Mouse (Mus musculus) MEL (cell line): ENCODE data around the gene Rxfp2. TPM values are rescaled to one million over a fixed set of nuclear protein-coding genes. Genes with fewer than 3 reads are reported as not detected.

ENCODE experiments used
- DNase-seq: peaks from one replicate; pipeline ENCODE4 v3.0.0; 2011; ENCODE audit warnings: low read depth, low spot score
- H3K27ac ChIP-seq: 2 replicates; pipeline ENCODE4 v1.5.1; 2012; ENCODE audit warnings: low read depth, mild to moderate bottlenecking, control low read depth, low read length, moderate library complexity; ENCODE audit not compliant: control insufficient read depth
- H3K27me3 ChIP-seq, 2 experiments: fragments of 150-350 bp in 1 of 2; sonication (generic) in 1 of 2; 2 replicates each; pipeline ENCODE4 v1.6.1; 2012; ENCODE audit warnings: low read length in 2 of 2, mild to moderate bottlenecking in 2 of 2, improper control_type of control experiment in 1 of 2, moderate library complexity in 1 of 2; ENCODE audit not compliant: insufficient read depth in 2 of 2, control insufficient read depth in 1 of 2
- H3K36me3 ChIP-seq, 2 experiments: 2 replicates each; pipeline ENCODE4 v1.6.1; 2012 to 2014; ENCODE audit warnings: low read length in 2 of 2, improper control_type of control experiment in 1 of 2, inconsistent platforms in 1 of 2, mild to moderate bottlenecking in 1 of 2; ENCODE audit not compliant: insufficient read depth in 2 of 2, control insufficient read depth in 1 of 2
- H3K4me1 ChIP-seq, 2 experiments: fragments of 150-350 bp in 1 of 2; sonication (generic) in 1 of 2; 2 replicates each; pipeline ENCODE4 v1.6.1; 2012; ENCODE audit warnings: low read length in 2 of 2, improper control_type of control experiment in 1 of 2, mild to moderate bottlenecking in 1 of 2; ENCODE audit not compliant: insufficient read depth in 2 of 2, control insufficient read depth in 1 of 2
- H3K4me3 ChIP-seq, 2 experiments: fragments of 150-350 bp in 1 of 2; sonication (generic) in 1 of 2; 2 replicates each; pipeline ENCODE4 v1.5.1; 2012; ENCODE audit warnings: low read depth in 2 of 2, low read length in 2 of 2, mild to moderate bottlenecking in 2 of 2, moderate library complexity in 2 of 2, control low read depth in 1 of 2, improper control_type of control experiment in 1 of 2; ENCODE audit not compliant: control insufficient read depth in 1 of 2, insufficient read depth in 1 of 2
- H3K79me2 ChIP-seq: 2 replicates; pipeline ENCODE4 v1.6.1; 2012; ENCODE audit warnings: mild to moderate bottlenecking, low read length, moderate library complexity; ENCODE audit not compliant: control insufficient read depth, poor library complexity, insufficient read depth
- H3K9ac ChIP-seq: 2 replicates; pipeline ENCODE4 v1.6.1; 2012; ENCODE audit warnings: low read depth, mild to moderate bottlenecking, control low read depth, low read length, moderate library complexity; ENCODE audit not compliant: control insufficient read depth, poor library complexity, severe bottlenecking
- H3K9me3 ChIP-seq: fragments of 150-350 bp; sonication (generic); replicated peaks from 2 replicates; pipeline ENCODE4 v1.6.1; 2012; ENCODE audit warnings: mild to moderate bottlenecking, low read length, improper control_type of control experiment, moderate library complexity; ENCODE audit not compliant: insufficient read depth
- CHD1 ChIP-seq: IDR thresholded peaks from 2 replicates; pipeline ENCODE4 v1.6.1; 2012; ENCODE audit warnings: low read depth, mild to moderate bottlenecking, inconsistent platforms, low read length, improper control_type of control experiment
- CTCF ChIP-seq, 3 experiments: IDR thresholded peaks in 2 of 3; conservative IDR thresholded peaks in 1 of 3; 2 replicates each; pipeline ENCODE4 v1.5.1; 2011 to 2012; ENCODE audit warnings: low read length in 3 of 3, low read depth in 2 of 3, mild to moderate bottlenecking in 2 of 3, improper control_type of control experiment in 1 of 3, inconsistent platforms in 1 of 3, mixed read lengths in 1 of 3, moderate library complexity in 1 of 3; ENCODE audit not compliant: control insufficient read depth in 1 of 3, insufficient read depth in 1 of 3, poor library complexity in 1 of 3, severe bottlenecking in 1 of 3
- E2F4 ChIP-seq: IDR thresholded peaks from 2 replicates; pipeline ENCODE4 v1.6.1; 2011; ENCODE audit warnings: low read depth, low read length, improper control_type of control experiment, borderline replicate concordance
- EP300 ChIP-seq, 2 experiments: IDR thresholded peaks; 2 replicates each; pipeline ENCODE4 v1.6.1; 2011; ENCODE audit warnings: improper control_type of control experiment in 2 of 2, low read length in 2 of 2, low read depth in 1 of 2, mild to moderate bottlenecking in 1 of 2
- ETS1 ChIP-seq: IDR thresholded peaks from 2 replicates; pipeline ENCODE4 v1.6.1; 2012; ENCODE audit warnings: low read depth, mild to moderate bottlenecking, inconsistent platforms, low read length, improper control_type of control experiment, moderate library complexity
- HCFC1 ChIP-seq: IDR thresholded peaks from 2 replicates; pipeline ENCODE4 v1.6.1; 2012; ENCODE audit warnings: low read depth, mild to moderate bottlenecking, inconsistent platforms, low read length, improper control_type of control experiment, moderate library complexity
- JUND ChIP-seq: IDR thresholded peaks from 2 replicates; pipeline ENCODE4 v1.6.1; 2011; ENCODE audit warnings: low read depth, mild to moderate bottlenecking, improper control_type of control experiment, low read length
- KAT2A ChIP-seq: conservative IDR thresholded peaks from 2 replicates; pipeline ENCODE4 v1.6.1; 2012; ENCODE audit warnings: low read depth, low read length, improper control_type of control experiment, inconsistent platforms
- MXI1 ChIP-seq: IDR thresholded peaks from 2 replicates; pipeline ENCODE4 v1.6.1; 2011; ENCODE audit warnings: mild to moderate bottlenecking, low read depth, low read length, improper control_type of control experiment
- MYB ChIP-seq: IDR thresholded peaks from 2 replicates; pipeline ENCODE4 v1.6.1; 2011; ENCODE audit warnings: mild to moderate bottlenecking, low read depth, low read length, improper control_type of control experiment
- MYC ChIP-seq: IDR thresholded peaks from 2 replicates; pipeline ENCODE4 v1.6.1; 2011; ENCODE audit warnings: low read depth, mild to moderate bottlenecking, low read length, improper control_type of control experiment, moderate library complexity
- NELFE ChIP-seq: IDR thresholded peaks from 2 replicates; pipeline ENCODE4 v1.6.1; 2011; ENCODE audit warnings: low read depth, low read length, improper control_type of control experiment
- POLR2AphosphoS2 ChIP-seq: IDR thresholded peaks from 2 replicates; pipeline ENCODE4 v1.6.1; 2011; ENCODE audit warnings: low read length, improper control_type of control experiment
- RAD21 ChIP-seq: IDR thresholded peaks from 2 replicates; pipeline ENCODE4 v1.6.1; 2011; ENCODE audit warnings: mild to moderate bottlenecking, low read depth, low read length, improper control_type of control experiment
- RCOR1 ChIP-seq: IDR thresholded peaks from 2 replicates; pipeline ENCODE4 v1.6.1; 2012; ENCODE audit warnings: low read depth, mild to moderate bottlenecking, inconsistent platforms, low read length, improper control_type of control experiment
- SIN3A ChIP-seq: IDR thresholded peaks from 2 replicates; pipeline ENCODE4 v1.6.1; 2012; ENCODE audit warnings: low read length, improper control_type of control experiment, inconsistent platforms
- SMC3 ChIP-seq: IDR thresholded peaks from 2 replicates; pipeline ENCODE4 v1.6.1; 2011; ENCODE audit warnings: low read depth, low read length, improper control_type of control experiment
- TAL1 ChIP-seq: IDR thresholded peaks from 2 replicates; pipeline ENCODE4 v1.6.1; 2012; ENCODE audit warnings: mild to moderate bottlenecking, inconsistent platforms, low read length, moderate library complexity, mixed read lengths
- TCF12 ChIP-seq: IDR thresholded peaks from 2 replicates; pipeline ENCODE4 v1.6.1; 2014; ENCODE audit warnings: low read depth, mild to moderate bottlenecking, inconsistent platforms, low read length, improper control_type of control experiment, moderate library complexity
- UBTF ChIP-seq: IDR thresholded peaks from 2 replicates; pipeline ENCODE4 v1.6.1; 2012; ENCODE audit warnings: low read depth, mild to moderate bottlenecking, inconsistent platforms, low read length, improper control_type of control experiment, moderate library complexity, borderline replicate concordance; ENCODE audit not compliant: insufficient read depth
- USF2 ChIP-seq, 2 experiments: IDR thresholded peaks; 2 replicates each; pipeline ENCODE4 v1.6.1; 2011 to 2012; ENCODE audit warnings: improper control_type of control experiment in 2 of 2, low read length in 2 of 2, borderline replicate concordance in 1 of 2, inconsistent platforms in 1 of 2, low read depth in 1 of 2, mild to moderate bottlenecking in 1 of 2; ENCODE audit not compliant: insufficient read depth in 1 of 2
- ZKSCAN1 ChIP-seq: IDR thresholded peaks from 2 replicates; pipeline ENCODE4 v1.6.1; 2012; ENCODE audit warnings: low read depth, mild to moderate bottlenecking, inconsistent platforms, low read length, improper control_type of control experiment, moderate library complexity
- polyA plus RNA-seq, 2 experiments: library from polyadenylated mRNA; stranded (reverse) in 1 of 2; unstranded in 1 of 2; fragments of >175 nt in 1 of 2; fragments of >200 nt in 1 of 2; gene quantifications; 2 replicates each; pipeline versions ENCODE4 v1.2.1 to v1.2.4; 2012; ENCODE audit warnings: low replicate concordance in 2 of 2, low read depth in 1 of 2; ENCODE audit not compliant: insufficient read length in 2 of 2, insufficient read depth in 1 of 2, missing spikeins in 1 of 2
- total RNA-seq: library from RNA; depleted of rRNA; stranded (reverse); fragments of 300-350 nt; gene quantifications from 2 replicates; pipeline ENCODE4 v1.2.3, GENCODE M21; 2012

The Rxfp2 gene
- total and polyA plus RNA-seq, 3 experiments = not detected

DNA sequence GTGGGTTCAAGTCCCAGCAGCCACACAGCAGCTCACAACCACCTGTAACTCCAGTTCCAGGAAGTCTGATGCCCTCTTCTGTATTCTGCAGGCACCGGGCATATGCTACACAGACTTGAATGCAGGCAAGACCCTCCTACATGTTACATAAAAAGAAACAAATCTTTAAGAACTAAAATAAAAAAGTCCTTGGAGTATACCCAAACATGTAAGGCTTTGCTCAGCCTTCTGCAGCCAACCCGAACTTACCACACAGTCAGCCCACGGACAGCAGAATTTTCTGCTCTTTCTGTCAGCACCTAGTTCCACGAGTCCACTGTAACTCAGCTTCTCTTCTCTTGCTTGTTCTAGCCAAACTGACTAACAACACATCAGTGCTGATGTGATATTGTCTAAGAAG is 34.8 kb downstream of the Rxfp2 start:
- no peak overlapping the region for H3K27ac ChIP-seq
- H3K79me2 ChIP-seq = no peaks in the 10 kb centered on the region
- H3K4me1 ChIP-seq = no peaks in the 10 kb centered on the region
- H3K9me3 ChIP-seq = no peaks in the 10 kb centered on the region
- no peaks in the 10 kb centered on the region for H3K36me3 ChIP-seq
- DNase-seq = no peak
- no peak overlapping the region for H3K9ac ChIP-seq
- no peak for TF ChIP-seq ETS1
- H3K27me3 ChIP-seq = no peaks in the 10 kb centered on the region
- no peak overlapping the region for H3K4me3 ChIP-seq

DNA sequence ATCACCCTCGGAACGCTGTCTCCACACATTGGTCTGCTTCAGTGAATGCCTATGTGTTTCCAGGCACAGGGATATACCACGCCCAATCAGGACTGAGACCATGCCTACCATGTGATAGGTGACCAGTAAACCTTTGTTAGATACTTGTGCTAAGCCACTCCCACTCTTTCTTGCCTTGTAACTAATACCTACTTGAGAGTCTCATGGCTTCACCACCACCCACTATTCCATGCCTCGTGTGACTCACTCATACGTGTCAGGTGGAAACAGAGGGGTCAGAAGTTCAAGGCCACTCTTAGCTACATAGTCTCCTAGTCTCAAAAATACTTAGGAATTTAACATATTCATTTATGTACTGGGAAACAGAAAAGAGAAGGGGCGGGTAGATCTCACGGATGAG is 35.5 kb downstream of the Rxfp2 start:
- H3K27me3 ChIP-seq = no peaks in the 10 kb centered on the region
- no peak for DNase-seq
- H3K4me1 ChIP-seq = no peaks in the 10 kb centered on the region
- no peak for TF ChIP-seq NELFE
- TF ChIP-seq CTCF (IDR thresholded peaks at IDR 0.05 in 2 of 3, conservative IDR thresholded peaks at IDR 0.05 in 1 of 3; ENCODE audit: control insufficient read depth in 1 of 3, insufficient read depth in 1 of 3, low read depth in 2 of 3, low read length in 3 of 3, poor library complexity in 1 of 3, severe bottlenecking in 1 of 3) = no peak
- no peak for TF ChIP-seq RAD21
- no peak for TF ChIP-seq USF2 (IDR thresholded peaks at IDR 0.05; ENCODE audit: borderline replicate concordance in 1 of 2, insufficient read depth in 1 of 2, low read depth in 1 of 2, low read length in 2 of 2)
- TF ChIP-seq MXI1 = no peak
- TF ChIP-seq EP300 (IDR thresholded peaks at IDR 0.05; ENCODE audit: low read depth in 1 of 2, low read length in 2 of 2) = no peak
- TF ChIP-seq JUND = no peak
- no peak for TF ChIP-seq CHD1
- TF ChIP-seq TCF12 = no peak
- TF ChIP-seq ZKSCAN1 = no peak
- TF ChIP-seq TAL1 = no peak
- TF ChIP-seq POLR2AphosphoS2 = no peak
- no peak for TF ChIP-seq RCOR1
- TF ChIP-seq SIN3A = no peak
- no peaks in the 10 kb centered on the region for H3K36me3 ChIP-seq
- no peak overlapping the region for H3K4me3 ChIP-seq
- H3K27ac ChIP-seq = no peak overlapping the region
- no peaks in the 10 kb centered on the region for H3K9me3 ChIP-seq
- H3K9ac ChIP-seq = no peak overlapping the region
- no peaks in the 10 kb centered on the region for H3K79me2 ChIP-seq

DNA sequence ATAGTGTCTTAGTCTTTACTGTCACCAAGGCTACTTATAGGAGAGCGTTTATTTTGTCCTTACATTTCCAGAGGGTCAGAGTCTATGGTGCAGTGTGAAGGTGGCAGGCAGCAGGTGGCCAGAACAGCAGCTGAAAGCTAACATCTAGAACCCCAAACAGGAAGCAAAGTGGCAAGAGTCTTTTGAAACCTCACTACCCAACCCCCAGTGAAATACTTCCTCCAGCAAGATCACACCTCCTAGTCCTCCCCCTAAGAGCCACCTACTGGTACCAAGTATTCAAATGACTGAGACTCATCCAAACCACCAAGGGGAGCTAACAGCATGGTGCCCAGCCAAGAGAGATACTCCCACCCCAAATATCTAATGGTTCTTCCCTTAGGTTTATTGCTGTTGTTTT is 36.8 kb downstream of the Rxfp2 start:
- no peak for DNase-seq
- no peak overlapping the region for H3K4me3 ChIP-seq
- no peak overlapping the region for H3K9ac ChIP-seq
- no peaks in the 10 kb centered on the region for H3K4me1 ChIP-seq
- H3K27me3 ChIP-seq = no peaks in the 10 kb centered on the region
- H3K79me2 ChIP-seq = no peaks in the 10 kb centered on the region
- no peaks in the 10 kb centered on the region for H3K36me3 ChIP-seq
- no peaks in the 10 kb centered on the region for H3K9me3 ChIP-seq
- H3K27ac ChIP-seq = no peak overlapping the region
- no peak for TF ChIP-seq MYC
- TF ChIP-seq EP300 (IDR thresholded peaks at IDR 0.05; ENCODE audit: low read depth in 1 of 2, low read length in 2 of 2) = no peak
- no peak for TF ChIP-seq SIN3A
- no peak for TF ChIP-seq MYB
- no peak for TF ChIP-seq KAT2A
- TF ChIP-seq HCFC1 = no peak
- TF ChIP-seq E2F4 = no peak
- no peak for TF ChIP-seq SMC3
- no peak for TF ChIP-seq UBTF
